Mouse (Mus musculus): Measurements from ENCODE around the gene Rabl6. TPM values are rescaled to one million over a fixed set of nuclear protein-coding genes. Genes with fewer than 3 reads are reported as not detected.

Rabl6 gene
- polyA plus RNA-seq, 1 experiment from 2014 or later: 42.1 TPM

GRCm38 (mm10) chr2:25583571-25583970 is 24.8 kb downstream of the Rabl6 start:
- Histone ChIP-seq H3K9ac (ENCODE audit: low read length) (no peak overlapping the region), H3K9me3 (ENCODE audit: control insufficient read depth, low read length) (no peaks in the 10 kb centered on the region), H3K4me3 (ENCODE audit: control insufficient read depth in 1 of 2, insufficient read depth in 1 of 2, low read depth in 1 of 2, low read length in 2 of 2) (no peak overlapping the region), H3K36me3 (ENCODE audit: control insufficient read depth, insufficient read depth, low read length) (peaks cover 59% of the 10 kb centered on the region), H3K4me2 (ENCODE audit: low read length) (no peak overlapping the region), H3K27ac (replicated peaks in 1 of 2; ENCODE audit: control insufficient read depth in 1 of 2, insufficient read depth in 1 of 2, low read depth in 2 of 2, low read length in 2 of 2) (no peak overlapping the region), H3K4me1 (ENCODE audit: control insufficient read depth in 2 of 2, insufficient read depth in 2 of 2, low read length in 2 of 2) (peaks cover 20 to 31% of the 10 kb centered on the region in 2 experiments), H3K27me3 (ENCODE audit: control insufficient read depth, insufficient read depth, low read length) (peaks cover 28% of the 10 kb centered on the region)
- no peak for ATAC-seq (ENCODE audit: insufficient number of reproducible peaks, insufficient read depth, low FRiP score, low read depth)
- 65% methylated on average over 3 of the region's 4 CpGs for WGBS

GRCm38 (mm10) chr2:25583120-25583481 is 25.2 kb downstream of the Rabl6 start:
- no peaks in the 10 kb centered on the region for H3K9me3 ChIP-seq (ENCODE audit: control insufficient read depth, low read length)
- 86% methylated on average over 6 of the region's 6 CpGs for WGBS
- no peak overlapping the region for H3K9ac ChIP-seq (ENCODE audit: low read length)
- ATAC-seq (ENCODE audit: insufficient number of reproducible peaks, insufficient read depth, low FRiP score, low read depth): no peak
- peaks cover 33% of the 10 kb centered on the region for H3K27me3 ChIP-seq (ENCODE audit: control insufficient read depth, insufficient read depth, low read length)
- no peak overlapping the region for H3K4me3 ChIP-seq (ENCODE audit: control insufficient read depth in 1 of 2, insufficient read depth in 1 of 2, low read depth in 1 of 2, low read length in 2 of 2)
- H3K4me2 ChIP-seq (ENCODE audit: low read length): no peak overlapping the region
- peaks cover 21 to 35% of the 10 kb centered on the region in 2 experiments for H3K4me1 ChIP-seq (ENCODE audit: control insufficient read depth in 2 of 2, insufficient read depth in 2 of 2, low read length in 2 of 2)
- peaks cover 54% of the 10 kb centered on the region for H3K36me3 ChIP-seq (ENCODE audit: control insufficient read depth, insufficient read depth, low read length)
- no peak overlapping the region for H3K27ac ChIP-seq (replicated peaks in 1 of 2; ENCODE audit: control insufficient read depth in 1 of 2, insufficient read depth in 1 of 2, low read depth in 2 of 2, low read length in 2 of 2)

DNA sequence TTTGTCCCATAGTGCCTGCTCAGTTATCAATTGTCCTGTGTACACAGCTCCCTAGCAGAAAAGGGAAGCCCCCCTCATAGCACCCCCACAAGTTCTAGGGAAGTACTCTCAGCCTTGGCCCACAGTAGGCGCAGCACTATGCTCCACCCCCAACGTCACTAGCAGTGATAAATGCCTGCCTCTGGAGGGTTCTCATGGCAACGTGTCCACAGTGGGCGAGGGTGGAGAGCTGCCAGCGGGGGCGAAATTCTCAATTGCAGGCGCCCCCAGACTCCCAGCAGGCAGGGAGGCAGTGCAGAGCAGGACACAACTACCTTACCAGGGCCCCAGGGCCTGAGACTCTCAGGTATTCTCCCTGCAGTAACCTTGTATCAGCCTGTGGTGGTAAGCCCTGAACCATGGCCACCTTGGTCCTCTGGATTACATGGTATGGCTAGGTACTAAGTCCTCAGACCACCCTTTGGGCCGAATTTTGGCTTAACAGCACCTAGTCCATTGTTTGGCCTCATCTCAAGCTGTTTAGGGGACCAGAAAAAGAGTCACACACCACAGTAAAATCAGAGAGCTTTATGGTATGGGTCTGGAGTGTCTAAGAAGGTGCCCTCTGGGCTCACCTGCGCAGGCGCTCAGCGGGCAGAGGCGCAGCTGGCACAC is 25.7 kb downstream of the Rabl6 start:
- H3K9me3 ChIP-seq (ENCODE audit: control insufficient read depth, low read length): no peaks in the 10 kb centered on the region
- H3K27ac ChIP-seq (replicated peaks in 1 of 2; ENCODE audit: control insufficient read depth in 1 of 2, insufficient read depth in 1 of 2, low read depth in 2 of 2, low read length in 2 of 2): no peak overlapping the region
- H3K4me1 ChIP-seq (ENCODE audit: control insufficient read depth in 2 of 2, insufficient read depth in 2 of 2, low read length in 2 of 2): peaks cover 23 to 38% of the 10 kb centered on the region in 2 experiments
- H3K4me3 ChIP-seq (ENCODE audit: control insufficient read depth in 1 of 2, insufficient read depth in 1 of 2, low read depth in 1 of 2, low read length in 2 of 2): no peak overlapping the region
- ATAC-seq (ENCODE audit: insufficient number of reproducible peaks, insufficient read depth, low FRiP score, low read depth): no peak; the same call in 1 of the 2 replicates
- H3K36me3 ChIP-seq (ENCODE audit: control insufficient read depth, insufficient read depth, low read length): peaks cover 49% of the 10 kb centered on the region
- 0 out of 2 replicates have a peak overlapping the region, but pooled peaks have one; percentile 10 for H3K9ac ChIP-seq (ENCODE audit: low read length)
- 43% methylated on average over 12 of the region's 12 CpGs for WGBS
- H3K27me3 ChIP-seq (ENCODE audit: control insufficient read depth, insufficient read depth, low read length): peaks cover 38% of the 10 kb centered on the region
- H3K4me2 ChIP-seq (ENCODE audit: low read length): no peak overlapping the region

- H3K4me2 ChIP-seq (ENCODE audit: low read length): peak overlapping the region; percentile 81
- no peaks in the 10 kb centered on the region for H3K9me3 ChIP-seq (ENCODE audit: control insufficient read depth, low read length)
- WGBS: 28% methylated on average over 6 of the region's 6 CpGs
- peaks cover 26 to 36% of the 10 kb centered on the region in 2 experiments for H3K4me1 ChIP-seq (ENCODE audit: control insufficient read depth in 2 of 2, insufficient read depth in 2 of 2, low read length in 2 of 2)
- no peak overlapping the region for H3K27ac ChIP-seq (replicated peaks in 1 of 2; ENCODE audit: control insufficient read depth in 1 of 2, insufficient read depth in 1 of 2, low read depth in 2 of 2, low read length in 2 of 2)
- ATAC-seq (ENCODE audit: insufficient number of reproducible peaks, insufficient read depth, low FRiP score, low read depth): no peak
- peaks cover 42% of the 10 kb centered on the region for H3K36me3 ChIP-seq (ENCODE audit: control insufficient read depth, insufficient read depth, low read length)
- H3K9ac ChIP-seq (ENCODE audit: low read length): no peak overlapping the region
- H3K27me3 ChIP-seq (ENCODE audit: control insufficient read depth, insufficient read depth, low read length): peaks cover 45% of the 10 kb centered on the region
- H3K4me3 ChIP-seq (ENCODE audit: control insufficient read depth in 1 of 2, insufficient read depth in 1 of 2, low read depth in 1 of 2, low read length in 2 of 2): no peak overlapping the region
These were observed 26.4 kb downstream of the Rabl6 start for GRCm38 (mm10) chr2:25581901-25582301.

GRCm38 (mm10) chr2:25581294-25581864 is 26.9 kb downstream of the Rabl6 start, which contains the start of gene Ajm1:
Ajm1 (minus strand) TSS chr2:25581757.
- peak within 1 kb of the TSS; percentile 15 to 38; a peak in 3 of 4 replicates for H3K4me3 ChIP-seq (ENCODE audit: control insufficient read depth in 1 of 2, insufficient read depth in 1 of 2, low read depth in 1 of 2, low read length in 2 of 2)
- peaks cover 50% of the 10 kb centered on the region for H3K27me3 ChIP-seq (ENCODE audit: control insufficient read depth, insufficient read depth, low read length)
- peak within 1 kb of the TSS; percentile 59 for H3K9ac ChIP-seq (ENCODE audit: low read length)
- WGBS: 7% methylated on average over 19 of the region's 19 CpGs
- H3K36me3 ChIP-seq (ENCODE audit: control insufficient read depth, insufficient read depth, low read length): peaks cover 37% of the 10 kb centered on the region
- H3K4me1 ChIP-seq (ENCODE audit: control insufficient read depth in 2 of 2, insufficient read depth in 2 of 2, low read length in 2 of 2): peaks cover 22 to 35% of the 10 kb centered on the region in 2 experiments
- no peak within 1 kb of the TSS for H3K27ac ChIP-seq (replicated peaks in 1 of 2; ENCODE audit: control insufficient read depth in 1 of 2, insufficient read depth in 1 of 2, low read depth in 2 of 2, low read length in 2 of 2)
- H3K4me2 ChIP-seq (ENCODE audit: low read length): peak within 1 kb of the TSS; percentile 81
- 0 out of 2 replicates have a peak, but pooled peaks have one; percentile 17 for ATAC-seq (ENCODE audit: insufficient number of reproducible peaks, insufficient read depth, low FRiP score, low read depth)
- no peaks in the 10 kb centered on the region for H3K9me3 ChIP-seq (ENCODE audit: control insufficient read depth, low read length)

GRCm38 (mm10) chr2:25580621-25581101 is 27.7 kb downstream of the Rabl6 start:
- no peaks in the 10 kb centered on the region for H3K9me3 ChIP-seq (ENCODE audit: control insufficient read depth, low read length)
- 45% methylated on average over 6 of the region's 6 CpGs for WGBS
- peaks cover 26 to 42% of the 10 kb centered on the region in 2 experiments for H3K4me1 ChIP-seq (ENCODE audit: control insufficient read depth in 2 of 2, insufficient read depth in 2 of 2, low read length in 2 of 2)
- no peak overlapping the region for H3K4me2 ChIP-seq (ENCODE audit: low read length)
- H3K9ac ChIP-seq (ENCODE audit: low read length): no peak overlapping the region
- no peak overlapping the region for H3K27ac ChIP-seq (replicated peaks in 1 of 2; ENCODE audit: control insufficient read depth in 1 of 2, insufficient read depth in 1 of 2, low read depth in 2 of 2, low read length in 2 of 2)
- H3K4me3 ChIP-seq (ENCODE audit: control insufficient read depth in 1 of 2, insufficient read depth in 1 of 2, low read depth in 1 of 2, low read length in 2 of 2): no peak overlapping the region
- peaks cover 31% of the 10 kb centered on the region for H3K36me3 ChIP-seq (ENCODE audit: control insufficient read depth, insufficient read depth, low read length)
- ATAC-seq (ENCODE audit: insufficient number of reproducible peaks, insufficient read depth, low FRiP score, low read depth): no peak
- H3K27me3 ChIP-seq (ENCODE audit: control insufficient read depth, insufficient read depth, low read length): peaks cover 55% of the 10 kb centered on the region

DNA sequence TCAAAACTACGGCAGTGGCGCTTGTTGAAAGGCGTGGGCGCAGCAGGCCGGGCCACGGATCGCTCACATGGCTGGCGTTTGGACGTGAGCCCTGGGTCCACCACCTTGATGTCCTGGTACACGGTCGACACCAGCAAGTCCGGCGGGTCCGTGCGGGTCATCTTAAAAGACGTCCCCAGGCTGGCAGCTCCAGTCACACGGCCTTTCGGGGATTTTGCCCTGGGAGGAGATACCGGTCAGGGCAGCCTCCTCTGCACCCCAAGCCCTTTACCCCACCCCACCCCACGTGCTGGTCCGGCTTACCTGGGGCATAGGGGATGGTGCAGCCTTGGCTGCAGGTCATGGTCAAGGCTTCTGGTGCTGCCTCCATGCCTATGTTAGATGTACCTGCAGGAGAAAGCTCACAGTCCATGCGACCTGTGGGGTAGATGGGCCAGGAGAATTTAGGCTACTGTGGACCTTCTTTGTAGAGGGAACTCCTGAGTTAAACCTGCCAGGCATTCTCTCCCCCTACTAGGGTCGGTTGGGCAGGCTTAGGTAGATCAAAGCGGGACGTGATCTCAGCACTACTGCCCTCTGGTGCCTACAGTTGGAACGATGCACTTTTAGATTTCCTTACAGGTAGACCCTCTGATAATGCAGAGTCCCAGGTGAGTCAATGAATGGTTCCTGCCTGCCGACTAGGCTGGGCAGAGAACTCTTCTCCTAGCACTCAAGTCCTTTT is 28.4 kb downstream of the Rabl6 start:
- Histone ChIP-seq H3K4me2 (ENCODE audit: low read length) (peak overlapping the region; percentile 52), H3K27ac (replicated peaks in 1 of 2; ENCODE audit: control insufficient read depth in 1 of 2, insufficient read depth in 1 of 2, low read depth in 2 of 2, low read length in 2 of 2) (no peak overlapping the region), H3K4me1 (ENCODE audit: control insufficient read depth in 2 of 2, insufficient read depth in 2 of 2, low read length in 2 of 2) (peaks cover 30 to 46% of the 10 kb centered on the region in 2 experiments), H3K9me3 (ENCODE audit: control insufficient read depth, low read length) (no peaks in the 10 kb centered on the region), H3K4me3 (ENCODE audit: control insufficient read depth in 1 of 2, insufficient read depth in 1 of 2, low read depth in 1 of 2, low read length in 2 of 2) (peak overlapping the region; percentile 1 to 24; a peak in 2 of 4 replicates), H3K36me3 (ENCODE audit: control insufficient read depth, insufficient read depth, low read length) (peaks cover 23% of the 10 kb centered on the region), H3K27me3 (ENCODE audit: control insufficient read depth, insufficient read depth, low read length) (peaks cover 55% of the 10 kb centered on the region), H3K9ac (ENCODE audit: low read length) (no peak overlapping the region)
- ATAC-seq (ENCODE audit: insufficient number of reproducible peaks, insufficient read depth, low FRiP score, low read depth): no peak
- 4% methylated on average over 27 of the region's 27 CpGs for WGBS
